Mouse (Mus musculus) embryonic fibroblast, embryonic 13.5 days (primary cell): Measurements from ENCODE around the gene Plac1.

Experiments used
- CTCF ChIP-seq: IDR thresholded peaks from 2 replicates; pipeline ENCODE4 v1.5.1; 2011; ENCODE audit warnings: mild to moderate bottlenecking, control low read depth, low read length, moderate library complexity, borderline replicate concordance; ENCODE audit not compliant: insufficient read depth
- POLR2A ChIP-seq: IDR thresholded peaks from 2 replicates; pipeline ENCODE4 v1.6.1; 2011; ENCODE audit warnings: low read depth, mild to moderate bottlenecking, control low read depth, low read length, moderate library complexity

DNA sequence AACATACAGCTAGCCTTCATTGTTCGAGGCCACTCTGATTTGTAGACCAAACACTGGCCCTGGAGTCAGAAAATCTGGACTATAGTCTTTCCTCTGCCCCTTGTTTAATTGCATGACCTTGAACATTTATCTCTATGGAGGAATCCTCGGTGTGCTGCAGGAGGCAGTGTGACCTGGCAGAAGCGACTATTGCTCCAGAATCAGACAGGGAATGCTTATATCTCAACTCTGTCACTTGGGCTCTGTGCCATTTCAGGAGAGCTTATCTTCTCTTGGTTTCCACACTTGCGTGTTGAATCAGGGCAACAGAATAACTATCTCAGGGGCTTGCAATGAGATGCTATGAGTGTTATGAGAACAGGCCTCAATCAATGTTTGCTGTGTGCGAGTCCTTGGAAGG lies 38.3 kb downstream of the Plac1 start:
- TF ChIP-seq CTCF (no peak), POLR2A (no peak)
